Mouse (Mus musculus) G1E (cell line): ENCODE data around the gene Trak1.

Experiments used
- CTCF ChIP-seq: IDR thresholded peaks from 2 replicates; pipeline ENCODE4 v1.5.1; 2012; ENCODE audit warnings: low read depth, low read length, inconsistent platforms, mixed read lengths
- GATA2 ChIP-seq: IDR thresholded peaks from 2 replicates; pipeline ENCODE4 v1.6.1; 2012; ENCODE audit warnings: low read depth, low read length, inconsistent platforms, borderline replicate concordance

DNA sequence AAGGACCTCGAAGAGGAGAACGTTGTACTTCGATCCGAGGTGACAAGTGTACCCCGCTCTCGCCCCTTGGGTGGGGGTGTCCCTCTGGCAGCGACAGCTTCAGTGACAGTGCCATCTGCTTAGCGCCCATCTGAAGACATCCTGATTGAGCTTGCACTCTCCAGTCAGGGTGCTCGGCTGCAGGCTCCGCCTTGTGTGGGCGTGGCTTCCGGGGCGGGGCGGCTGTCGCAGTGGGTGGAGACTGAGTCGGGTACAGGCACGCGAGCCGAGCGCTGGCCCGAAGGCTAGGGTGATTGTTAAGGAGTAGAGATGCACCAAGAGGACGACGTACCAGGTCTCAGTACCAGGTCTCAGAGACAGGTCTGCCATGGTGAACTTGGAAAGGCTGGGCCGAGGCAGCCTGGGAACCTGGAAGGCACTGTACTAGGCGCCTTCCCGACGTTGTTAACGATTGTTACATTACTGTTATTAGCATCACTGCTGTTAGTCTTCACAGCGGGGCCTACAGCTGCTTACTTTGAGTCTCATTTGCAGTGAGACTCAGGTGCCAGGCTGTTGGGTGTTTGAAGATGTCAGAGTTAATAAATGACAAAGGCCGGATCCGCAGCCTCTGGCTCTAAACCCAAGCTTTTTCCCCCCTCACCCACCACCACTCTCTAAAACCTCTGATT, 146.5 kb downstream of the Trak1 start:
- TF ChIP-seq CTCF (no peak), GATA2 (no peak)
